Mouse (Mus musculus) Muller cell, postnatal 12 days (primary cell): ENCODE data around the gene Usp29.
A peak's percentile ranks its signal among the peaks of the same experiment; 100 is the strongest.
"Not testable (repeated sequence)": the region's sequence is repeated elsewhere in the genome, so short reads cannot be mapped to it uniquely, and the experiment has no call there.

Experiments used
- DNase-seq: peaks from one replicate; pipeline ENCODE4 v3.0.0-alpha.2; 2015; ENCODE audit errors: inconsistent ontology term

Usp29 gene

GRCm38 (mm10) chr7:6765240-6765639, 34.9 kb downstream of the Usp29 start:
- no peak for DNase-seq

- DNase-seq: no peak
Observed at GRCm38 (mm10) chr7:6770286-6770685, 39.9 kb downstream of the Usp29 start.

GRCm38 (mm10) chr7:6773865-6774413, 43.6 kb downstream of the Usp29 start:
- DNase-seq: not testable (repeated sequence)

DNA sequence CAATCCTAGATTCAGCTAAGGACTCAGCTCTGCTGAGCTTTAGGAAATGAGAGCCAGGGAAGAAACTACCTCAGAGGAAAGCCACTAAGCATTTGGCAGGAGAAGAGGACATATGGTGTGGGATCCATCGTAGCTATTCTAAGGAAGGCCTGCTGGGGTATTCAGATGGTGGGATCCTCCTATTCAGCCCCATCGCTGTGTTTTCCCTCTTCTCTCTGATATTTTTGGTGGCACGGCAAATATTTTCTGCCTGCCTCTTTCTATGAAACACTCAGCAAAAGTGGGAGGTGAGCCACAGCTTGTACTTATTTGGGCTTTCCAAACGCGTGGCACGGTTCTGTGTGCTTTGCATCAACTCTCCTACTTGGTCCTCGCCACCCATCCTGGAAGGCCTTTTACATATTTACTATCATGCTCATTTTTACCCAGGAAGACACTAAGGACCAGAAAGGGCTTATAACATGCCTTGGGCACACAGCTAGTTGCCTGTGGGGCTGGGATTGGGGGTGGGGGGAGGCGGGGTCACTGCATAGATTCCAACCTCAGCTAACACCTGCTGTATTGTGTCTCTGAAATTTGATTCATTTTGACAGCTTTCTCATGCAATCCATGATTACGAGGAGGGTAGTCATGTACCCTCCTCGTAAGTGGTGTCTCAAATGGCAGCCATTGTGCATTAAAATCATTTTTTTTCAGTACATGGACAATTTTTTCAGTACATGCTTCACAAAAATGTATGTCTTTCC, 46.1 kb downstream of the Usp29 start:
- DNase-seq: no peak

DNA sequence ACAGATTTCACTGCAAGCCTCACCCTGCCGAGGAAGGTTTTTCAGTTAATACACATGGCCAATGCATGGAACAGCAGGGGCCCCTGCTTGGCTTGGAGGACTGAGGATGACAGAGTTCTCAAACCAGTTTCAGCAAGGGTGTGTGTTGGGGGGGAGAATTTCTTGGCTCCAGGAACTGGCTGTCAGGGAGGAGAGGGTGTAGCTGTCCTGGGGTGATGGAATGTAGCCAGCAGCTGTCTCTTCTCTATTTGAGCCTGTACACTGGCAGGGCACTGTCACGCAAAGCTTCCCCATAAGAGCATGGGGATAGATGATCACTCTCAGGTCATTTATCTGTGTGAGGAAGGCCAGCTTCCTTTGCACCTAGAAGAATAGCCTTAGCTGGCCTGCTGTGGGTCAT, 46.7 kb downstream of the Usp29 start:
- peak; percentile 10 for DNase-seq

DNA sequence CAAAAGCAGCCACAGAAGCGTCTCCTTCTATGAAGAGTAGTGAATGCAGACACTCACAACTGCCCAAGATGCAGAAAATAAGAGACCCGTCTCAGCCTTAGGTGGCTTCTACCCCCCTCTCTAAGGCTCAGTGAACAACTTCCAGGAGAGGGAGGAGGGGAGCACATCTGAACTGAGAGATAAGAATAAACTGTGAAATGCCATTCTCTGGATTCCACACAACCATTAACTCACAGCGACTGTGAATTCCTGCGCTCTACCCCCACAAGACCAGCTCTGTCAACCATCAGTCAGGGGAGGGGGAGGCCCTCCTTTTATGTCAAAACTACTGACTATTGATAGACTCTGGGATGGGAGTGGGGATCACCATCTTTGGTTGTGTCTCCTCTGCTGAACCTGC, 47.3 kb downstream of the Usp29 start:
- DNase-seq: peak; percentile 20

- DNase-seq: no peak
Observed at GRCm38 (mm10) chr7:6779172-6779571, 48.8 kb downstream of the Usp29 start.

DNA sequence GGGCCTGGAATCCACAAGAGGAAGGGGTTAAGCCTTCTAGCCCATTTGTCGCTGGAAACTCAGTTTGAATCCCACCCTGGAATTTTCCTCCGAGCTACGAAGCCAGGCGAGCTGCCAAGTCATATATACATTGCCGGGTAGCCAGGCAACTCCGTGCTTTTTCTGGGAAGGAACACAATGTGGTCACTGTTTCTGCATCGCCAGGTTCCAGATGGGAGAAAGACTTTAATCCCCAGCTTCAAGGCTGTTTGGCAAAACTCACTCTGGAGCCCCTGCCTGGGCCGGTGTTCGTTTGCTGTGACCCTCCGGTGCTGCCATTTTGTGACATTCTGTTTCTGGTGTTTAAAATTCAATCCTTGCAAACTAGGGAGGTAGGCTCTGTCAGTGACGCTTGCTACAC, 51.2 kb downstream of the Usp29 start:
- no peak for DNase-seq

GRCm38 (mm10) chr7:6784340-6785073, 54.1 kb downstream of the Usp29 start:
- DNase-seq: peak; percentile 22

- no peak for DNase-seq
Observed at GRCm38 (mm10) chr7:6787000-6787399, 56.6 kb downstream of the Usp29 start.

DNA sequence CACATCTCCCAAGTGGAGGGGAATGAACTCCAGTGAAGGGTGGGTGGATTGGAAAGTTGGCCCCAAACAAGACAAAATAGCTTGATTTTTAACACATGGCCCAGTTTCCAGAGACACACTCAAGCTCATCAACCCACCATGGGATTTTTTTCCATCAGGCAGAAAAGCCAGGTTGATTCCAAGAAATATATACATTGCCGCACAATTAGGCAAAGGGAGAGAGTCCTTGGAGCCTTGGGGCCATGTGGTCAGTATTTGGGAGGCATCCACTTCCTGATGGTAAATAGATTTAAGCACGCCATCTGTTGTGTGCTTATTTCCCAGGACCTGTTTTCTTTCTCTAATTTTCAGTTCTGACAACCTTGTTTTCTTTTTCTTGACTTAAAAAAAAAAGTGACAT, 57.7 kb downstream of the Usp29 start:
- no peak for DNase-seq

GRCm38 (mm10) chr7:6791286-6792065, 61.1 kb downstream of the Usp29 start:
- no peak for DNase-seq

GRCm38 (mm10) chr7:6793240-6793639, 62.9 kb downstream of the Usp29 start:
- DNase-seq: no peak

DNA sequence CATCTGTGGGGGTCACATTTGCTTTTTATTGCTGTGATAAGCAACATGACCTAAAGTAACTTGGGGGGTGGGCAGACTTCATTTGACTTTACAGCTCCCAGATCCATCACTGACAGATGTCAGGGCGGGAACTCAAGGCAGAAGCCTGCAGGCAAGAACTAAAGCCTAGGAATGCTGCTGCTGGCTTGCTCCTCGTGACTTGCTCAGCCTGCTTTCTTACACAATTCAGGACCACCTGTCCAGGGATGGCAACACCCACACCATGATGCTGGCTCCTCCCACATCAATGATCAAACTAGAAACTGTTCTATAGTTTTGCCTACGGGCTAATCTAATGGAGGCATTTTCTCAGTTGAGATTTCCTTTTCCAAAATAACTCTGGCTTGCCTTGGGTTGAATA, 63.4 kb downstream of the Usp29 start:
- no peak for DNase-seq

- no peak for DNase-seq
Observed at GRCm38 (mm10) chr7:6797408-6797807, 67.0 kb downstream of the Usp29 start.

GRCm38 (mm10) chr7:6799105-6799805, 68.9 kb downstream of the Usp29 start:
- no peak for DNase-seq

- DNase-seq: no peak
Observed at GRCm38 (mm10) chr7:6800586-6801441, 70.4 kb downstream of the Usp29 start.

GRCm38 (mm10) chr7:6801642-6802041, 71.3 kb downstream of the Usp29 start:
- no peak for DNase-seq

DNA sequence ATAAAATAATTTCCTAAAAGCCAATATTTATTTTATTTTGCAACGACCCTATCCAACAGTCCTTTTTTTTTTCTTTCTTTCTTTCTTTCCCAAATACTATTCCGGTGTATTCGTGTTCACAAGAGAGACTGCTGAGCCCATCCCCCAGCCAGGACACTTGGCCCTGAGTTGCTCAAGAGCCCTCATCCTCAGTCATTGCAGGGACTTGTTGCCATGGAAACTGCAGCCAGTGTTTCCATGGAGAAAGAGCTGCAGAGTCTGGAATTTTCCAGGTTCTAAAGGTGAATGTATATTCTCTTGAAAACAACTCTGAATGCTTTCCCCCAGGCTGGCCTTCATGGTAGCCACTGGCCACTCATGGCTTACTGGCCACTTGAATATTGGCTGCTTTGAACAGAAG, 80.2 kb downstream of the Usp29 start:
- no peak for DNase-seq

DNA sequence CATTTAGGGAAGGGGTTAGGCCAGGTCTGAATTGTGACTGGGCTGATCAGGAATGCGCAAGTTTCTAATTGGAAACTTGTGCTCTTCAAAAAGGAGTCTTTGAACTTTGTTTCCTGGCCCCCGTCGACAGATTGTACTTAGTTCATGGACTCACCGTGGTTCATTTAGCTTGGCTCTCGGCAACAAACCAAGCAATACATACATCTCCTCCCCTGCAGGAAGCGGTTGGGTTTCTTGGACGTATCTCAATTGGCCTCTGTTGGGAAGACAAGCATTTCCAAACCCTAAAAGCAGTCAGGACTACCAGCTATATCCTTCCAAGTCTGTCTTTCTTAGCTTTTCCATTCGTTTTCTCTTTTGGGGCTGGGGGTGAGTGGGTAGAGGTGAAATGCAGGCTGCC, 84.6 kb downstream of the Usp29 start:
- DNase-seq: no peak
